Mouse (Mus musculus) liver, adult 2 months (tissue): Measurements from ENCODE around the gene Pcx. TPM values are rescaled to one million over a fixed set of nuclear protein-coding genes. Genes with fewer than 3 reads are reported as not detected.

Experiments used
- DNase-seq: peaks from one replicate; pipeline ENCODE4 v3.0.0-alpha.2; 2011; ENCODE audit warnings: low read depth, low spot score; ENCODE audit errors: extremely low read depth
- H3K27ac ChIP-seq: fragments of 200-500 bp; replicated peaks from 2 replicates; pipeline ENCODE4 v1.5.1; 2012; ENCODE audit warnings: low read depth, mild to moderate bottlenecking, control low read depth, inconsistent platforms, low read length; ENCODE audit not compliant: insufficient read depth
- H3K27me3 ChIP-seq: fragments of 200-500 bp; 2 replicates; pipeline ENCODE4 v1.6.1; 2012; ENCODE audit warnings: mild to moderate bottlenecking, moderate library complexity, low read length, inconsistent platforms; ENCODE audit not compliant: control insufficient read depth, insufficient read depth
- H3K36me3 ChIP-seq: fragments of 200-500 bp; 2 replicates; pipeline ENCODE4 v1.6.1; 2012; ENCODE audit warnings: low read length, inconsistent platforms; ENCODE audit not compliant: control insufficient read depth, insufficient read depth
- H3K4me1 ChIP-seq: fragments of 200-500 bp; 2 replicates; pipeline ENCODE4 v1.6.1; 2011; ENCODE audit warnings: low read length; ENCODE audit not compliant: control insufficient read depth, insufficient read depth
- H3K4me3 ChIP-seq: fragments of 200-500 bp; 2 replicates; pipeline ENCODE4 v1.5.1; 2011; ENCODE audit warnings: low read depth, mild to moderate bottlenecking, control low read depth, low read length, moderate library complexity; ENCODE audit not compliant: insufficient read depth
- H3K79me2 ChIP-seq: fragments of 200-500 bp; 2 replicates; pipeline ENCODE4 v1.6.1; 2012; ENCODE audit warnings: inconsistent platforms, mild to moderate bottlenecking, low read length, moderate library complexity; ENCODE audit not compliant: control insufficient read depth, insufficient read depth
- H3K9ac ChIP-seq: fragments of 200-500 bp; 2 replicates; pipeline ENCODE4 v1.6.1; 2012; ENCODE audit warnings: low read depth, mild to moderate bottlenecking, control low read depth, inconsistent platforms, low read length
- CTCF ChIP-seq: fragments of 200-500 bp; IDR thresholded peaks from 2 replicates; pipeline ENCODE4 v1.5.1; 2011; ENCODE audit warnings: low read depth, low read length, control low read depth
- POLR2A ChIP-seq: fragments of 200-500 bp; IDR thresholded peaks from 2 replicates; pipeline ENCODE4 v1.6.1; 2011; ENCODE audit warnings: low read length, control low read depth; ENCODE audit not compliant: insufficient read depth; ENCODE audit errors: extremely low read depth
- WGBS: fragments of 180-500 bp; shearing (Covaris S2); methylation state at CpG from one replicate; pipeline ENCODE4 v1.1.7; 2018; 5-methylcytosine and 5-hydroxymethylcytosine counted together
- polyA plus RNA-seq: library from polyadenylated mRNA; depleted of rRNA; stranded (reverse); fragments of >200 nt; gene quantifications from 2 replicates; pipeline ENCODE4 v1.2.3, GENCODE M21; 2012
- total RNA-seq: library from RNA; depleted of rRNA; stranded (reverse); fragments of >200 nt; gene quantifications from 2 replicates; pipeline ENCODE4 v1.2.3, GENCODE M21; 2014

Gene Pcx
- total and polyA plus RNA-seq, 2 experiments, result 237 to 269 TPM

DNA sequence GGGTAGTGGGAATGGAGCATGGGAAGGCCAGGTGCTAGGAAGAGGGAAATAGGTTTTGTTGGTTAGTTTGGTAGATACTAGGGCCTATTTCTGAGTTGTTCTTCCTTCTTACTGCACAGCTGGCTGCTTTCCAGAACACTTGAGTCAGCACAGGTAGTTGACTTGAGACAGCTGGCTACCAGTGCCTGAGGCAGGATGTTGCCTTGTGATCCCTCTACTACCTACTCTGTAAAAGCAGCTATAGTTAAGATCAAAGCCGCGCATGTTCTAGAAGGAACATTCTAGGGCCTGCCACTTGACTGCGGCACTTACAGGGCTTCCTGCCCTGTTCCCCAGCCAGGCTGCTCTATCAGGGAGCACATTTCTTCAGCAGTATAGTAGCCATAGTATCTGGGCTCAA is 79.8 kb downstream of the Pcx start:
- H3K27me3 ChIP-seq, result no peaks in the 10 kb centered on the region
- peak overlapping the region; percentile 92 for H3K27ac ChIP-seq
- peaks cover 8% of the 10 kb centered on the region; the same call in 1 of the 2 replicates for H3K79me2 ChIP-seq
- peaks cover 57% of the 10 kb centered on the region for H3K4me1 ChIP-seq
- H3K9ac ChIP-seq, result 0 out of 2 replicates have a peak overlapping the region, but pooled peaks have one; percentile 40
- H3K4me3 ChIP-seq, result no peak overlapping the region
- no peaks in the 10 kb centered on the region for H3K36me3 ChIP-seq
- peak; percentile 50 for DNase-seq
- TF ChIP-seq POLR2A (no peak), CTCF (no peak)
- WGBS, result 96% methylated on average over 3 of the region's 3 CpGs

DNA sequence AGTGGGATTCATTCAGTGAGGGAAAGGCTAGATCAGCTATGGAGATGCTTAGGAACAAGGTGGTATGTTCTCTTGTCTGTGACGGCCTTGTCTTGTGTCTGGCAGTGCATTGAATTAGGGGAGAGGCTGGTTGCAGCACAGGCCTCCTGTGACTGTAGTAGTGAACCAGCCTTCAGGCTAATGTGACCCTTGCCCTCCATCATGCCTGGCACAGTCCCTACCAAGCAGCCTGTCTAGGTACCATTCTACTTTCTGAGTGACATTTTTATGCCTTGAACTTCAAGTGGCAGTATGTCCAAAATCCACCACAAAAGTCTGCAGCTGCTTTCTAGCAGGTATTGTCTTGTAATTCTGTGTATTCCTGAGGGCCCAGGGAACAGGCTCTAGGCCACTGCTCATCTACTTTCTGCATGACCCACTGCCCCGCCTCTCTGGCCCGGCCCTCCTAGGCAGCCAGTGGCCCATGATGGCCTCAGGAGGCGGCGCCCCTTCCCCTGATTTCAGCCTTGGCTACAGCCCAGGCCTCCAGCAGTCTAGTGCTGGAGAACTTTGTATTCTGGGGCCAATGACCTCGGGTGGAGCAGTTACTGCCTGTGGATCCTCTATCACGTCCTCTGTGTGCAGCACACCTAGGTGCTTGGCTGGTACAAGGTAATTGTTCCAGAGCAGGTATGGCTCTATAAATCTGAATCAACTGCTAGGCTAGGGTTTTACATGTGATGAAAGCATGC is 83.7 kb downstream of the Pcx start:
- H3K36me3 ChIP-seq, result no peaks in the 10 kb centered on the region
- H3K79me2 ChIP-seq, result peaks cover 13% of the 10 kb centered on the region; the same call in 1 of the 2 replicates
- peak; percentile 89 for DNase-seq
- TF ChIP-seq POLR2A (no peak), CTCF (no peak)
- 15% methylated on average over 7 of the region's 7 CpGs for WGBS
- H3K27ac ChIP-seq, result peak overlapping the region; percentile 97
- H3K27me3 ChIP-seq, result no peaks in the 10 kb centered on the region
- H3K4me1 ChIP-seq, result peaks cover 48% of the 10 kb centered on the region
- H3K4me3 ChIP-seq, result peak overlapping the region; percentile 22; the same call in 1 of the 2 replicates
- H3K9ac ChIP-seq, result peak overlapping the region; percentile 70

DNA sequence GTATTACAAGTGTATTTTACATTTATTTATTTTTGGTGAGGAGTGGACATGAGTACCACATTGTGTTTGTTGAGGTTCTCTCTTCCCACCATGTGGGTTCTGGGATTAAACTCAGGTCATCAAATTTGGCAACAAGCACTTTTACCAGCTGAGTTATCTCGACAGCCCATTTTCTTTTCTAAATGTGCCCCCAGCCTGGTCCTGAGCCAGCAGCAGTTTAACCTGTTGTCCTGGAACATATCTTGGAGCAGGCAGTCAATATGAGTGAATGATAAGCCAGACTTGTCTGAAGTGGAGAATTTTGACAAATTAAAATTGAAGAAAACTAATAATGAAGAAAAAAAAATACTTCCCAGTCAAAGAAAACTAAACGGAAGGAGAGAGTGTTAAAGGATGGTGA is 85.8 kb downstream of the Pcx start:
- H3K4me3 ChIP-seq, result 0 out of 2 replicates have a peak overlapping the region, but pooled peaks have one; percentile 1
- H3K36me3 ChIP-seq, result peaks cover 2% of the 10 kb centered on the region; the same call in 1 of the 2 replicates
- H3K27ac ChIP-seq, result peak overlapping the region; percentile 84
- no peak overlapping the region for H3K9ac ChIP-seq
- H3K79me2 ChIP-seq, result peaks cover 7% of the 10 kb centered on the region; the same call in 1 of the 2 replicates
- peaks cover 43% of the 10 kb centered on the region for H3K4me1 ChIP-seq
- no peaks in the 10 kb centered on the region for H3K27me3 ChIP-seq
- TF ChIP-seq CTCF (no peak), POLR2A (no peak)
- 15% methylated on average over 2 of the region's 2 CpGs for WGBS
- DNase-seq, result peak; percentile 70

DNA sequence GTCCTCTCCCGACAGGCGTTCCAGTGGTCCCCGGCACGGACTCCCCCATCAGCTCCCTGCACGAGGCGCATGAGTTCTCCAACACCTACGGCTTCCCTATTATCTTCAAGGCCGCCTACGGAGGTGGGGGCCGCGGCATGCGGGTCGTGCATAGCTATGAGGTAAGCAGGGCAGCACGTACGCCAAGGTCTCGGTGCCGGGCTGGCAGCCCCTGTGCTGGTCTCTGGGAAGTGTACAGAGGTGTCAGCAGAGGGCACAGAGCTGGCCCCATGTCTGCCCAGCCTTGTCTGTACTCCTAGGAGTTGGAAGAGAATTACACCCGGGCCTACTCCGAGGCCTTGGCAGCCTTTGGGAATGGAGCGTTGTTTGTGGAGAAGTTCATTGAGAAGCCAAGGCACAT is 92.2 kb downstream of the Pcx start:
- peaks cover 12% of the 10 kb centered on the region; the same call in 1 of the 2 replicates for H3K36me3 ChIP-seq
- peaks cover 20% of the 10 kb centered on the region for H3K4me1 ChIP-seq
- peaks cover 7% of the 10 kb centered on the region; the same call in 1 of the 2 replicates for H3K79me2 ChIP-seq
- no peaks in the 10 kb centered on the region for H3K27me3 ChIP-seq
- no peak overlapping the region for H3K27ac ChIP-seq
- no peak for DNase-seq
- TF ChIP-seq POLR2A, result no peak
- TF ChIP-seq CTCF, result no peak
- H3K4me3 ChIP-seq, result no peak overlapping the region
- 89% methylated on average over 20 of the region's 20 CpGs for WGBS
- H3K9ac ChIP-seq, result no peak overlapping the region

DNA sequence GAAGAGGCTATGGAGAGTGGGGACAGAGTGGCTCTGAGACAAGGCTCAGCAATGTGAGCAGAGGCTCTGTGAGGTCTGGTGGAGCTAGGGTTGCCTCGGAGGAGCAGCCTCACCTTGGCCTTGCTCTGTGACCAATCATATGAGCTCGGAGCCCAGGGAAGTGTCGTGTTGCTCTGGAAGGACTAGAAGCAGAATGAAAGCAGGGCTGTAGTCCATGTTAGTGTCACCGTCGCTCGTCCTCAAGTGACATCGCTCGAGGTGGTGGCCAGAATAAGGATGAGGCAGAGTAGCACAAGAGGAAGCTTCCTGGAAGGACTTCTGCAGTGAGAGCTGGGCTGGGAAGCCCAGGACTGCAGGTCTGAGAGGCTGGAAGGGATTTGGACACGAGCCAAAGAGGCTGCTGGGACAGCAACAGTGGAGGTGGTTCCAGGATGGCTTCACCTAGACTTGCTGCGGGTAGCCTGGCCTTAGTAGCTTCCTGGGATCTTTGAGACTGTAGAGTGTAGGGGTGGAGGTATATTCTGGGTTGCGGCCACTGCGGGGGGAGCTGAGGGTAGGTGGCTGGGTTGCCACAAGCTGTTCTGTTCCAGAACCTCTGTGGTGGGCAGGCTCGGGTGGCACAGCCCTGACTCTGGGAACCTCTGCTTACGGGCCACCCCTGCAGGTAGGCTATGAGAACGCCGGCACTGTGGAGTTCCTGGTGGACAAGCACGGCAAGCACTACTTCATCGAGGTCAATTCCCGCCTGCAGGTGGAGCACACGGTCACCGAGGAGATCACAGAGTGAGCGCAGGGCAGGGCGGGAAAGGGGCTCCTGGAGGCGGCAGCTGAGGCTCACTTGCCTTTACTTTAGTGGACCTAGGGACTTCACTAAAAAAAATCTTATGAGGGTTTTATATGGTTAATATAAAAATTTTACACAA is 93.8 kb downstream of the Pcx start:
- no peak overlapping the region for H3K9ac ChIP-seq
- peaks cover 21% of the 10 kb centered on the region; the same call in 1 of the 2 replicates for H3K36me3 ChIP-seq
- peaks cover 17% of the 10 kb centered on the region for H3K4me1 ChIP-seq
- H3K27ac ChIP-seq, result no peak overlapping the region
- no peaks in the 10 kb centered on the region for H3K27me3 ChIP-seq
- no peak for DNase-seq
- no peak overlapping the region for H3K4me3 ChIP-seq
- TF ChIP-seq CTCF (peak; percentile 30), POLR2A (no peak)
- peaks cover 5% of the 10 kb centered on the region; the same call in 1 of the 2 replicates for H3K79me2 ChIP-seq
- WGBS, result 68% methylated on average over 24 of the region's 24 CpGs
